Mouse (Mus musculus) forebrain, embryonic 16.5 days (tissue): Measurements from ENCODE around the gene Napa. TPM values are rescaled to one million over a fixed set of nuclear protein-coding genes. Genes with fewer than 3 reads are reported as not detected.

Experiments
- ATAC-seq: fragments of 200-750 bp; cut with Nextera tagmentation; 2 replicates; pipeline ENCODE4 v1.8.0; 2017; ENCODE audit warnings: mild to moderate bottlenecking, moderate library complexity
- H3K27ac ChIP-seq: fragments of 300-500 bp; sonication (generic); 2 replicates; pipeline ENCODE4 v1.5.1; 2014; ENCODE audit warnings: low read length, control low read depth
- H3K27me3 ChIP-seq: fragments of 300-500 bp; sonication (generic); replicated peaks from 2 replicates; pipeline ENCODE4 v1.6.1; 2014; ENCODE audit warnings: low read length; ENCODE audit not compliant: control insufficient read depth, insufficient read depth
- H3K36me3 ChIP-seq: fragments of 300-500 bp; sonication (generic); 2 replicates; pipeline ENCODE4 v1.6.1; 2014; ENCODE audit not compliant: control insufficient read depth, insufficient read depth
- H3K4me1 ChIP-seq: fragments of 300-500 bp; sonication (generic); replicated peaks from 2 replicates; pipeline ENCODE4 v1.6.1; 2014; ENCODE audit warnings: low read length; ENCODE audit not compliant: control insufficient read depth, insufficient read depth
- H3K4me2 ChIP-seq: fragments of 300-500 bp; sonication (generic); 2 replicates; pipeline ENCODE4 v1.6.1; 2014; ENCODE audit warnings: mild to moderate bottlenecking, low read length, control low read depth
- H3K4me3 ChIP-seq: fragments of 300-500 bp; sonication (generic); replicated peaks from 2 replicates; pipeline ENCODE4 v1.5.1; 2014; ENCODE audit warnings: mild to moderate bottlenecking, low read length, control low read depth
- H3K9ac ChIP-seq: fragments of 300-500 bp; sonication (generic); replicated peaks from 2 replicates; pipeline ENCODE4 v1.6.1; 2014; ENCODE audit warnings: low read depth, low read length, control low read depth
- H3K9me3 ChIP-seq: fragments of 300-500 bp; sonication (generic); 2 replicates; pipeline ENCODE4 v1.6.1; 2016; ENCODE audit warnings: low read length; ENCODE audit not compliant: control insufficient read depth
- WGBS: fragments of 180-500 bp; shearing (Covaris S2); extraction: QIAGEN DNeasy Blood & Tissue Kit; methylation state at CpG from one replicate; pipeline ENCODE4 v1.1.7; 2014; 5-methylcytosine and 5-hydroxymethylcytosine counted together
- polyA plus RNA-seq: library from polyadenylated mRNA; unstranded; fragments of >200 nt; fragmentation: Nextera tagmentation; extraction: Ambion mirVana; gene quantifications from 2 replicates; pipeline ENCODE4 v1.2.1, GENCODE M21; 2015

Gene Napa
- polyA plus RNA-seq, 1 experiment from 2014 or later = 220 TPM

GRCm38 (mm10) chr7:16104611-16105388 lies 6.5 kb downstream of the Napa start:
- H3K27me3 ChIP-seq = no peaks in the 10 kb centered on the region
- H3K27ac ChIP-seq = no peak overlapping the region
- 93% methylated on average over 7 of the region's 7 CpGs for WGBS
- peaks cover 2% of the 10 kb centered on the region for H3K36me3 ChIP-seq
- no peak overlapping the region for H3K4me2 ChIP-seq
- no peak for ATAC-seq
- H3K9ac ChIP-seq = no peak overlapping the region
- no peak overlapping the region for H3K4me3 ChIP-seq
- no peaks in the 10 kb centered on the region for H3K9me3 ChIP-seq
- peaks cover 17% of the 10 kb centered on the region for H3K4me1 ChIP-seq

- Histone ChIP-seq H3K27ac (no peak overlapping the region), H3K9ac (no peak overlapping the region), H3K4me3 (no peak overlapping the region), H3K4me2 (no peak overlapping the region), H3K9me3 (no peaks in the 10 kb centered on the region), H3K27me3 (no peaks in the 10 kb centered on the region), H3K36me3 (peaks cover 12% of the 10 kb centered on the region), H3K4me1 (peaks cover under 1% of the 10 kb centered on the region; the same call in 1 of the 2 replicates)
- 94% methylated on average over 9 of the region's 9 CpGs for WGBS
- no peak for ATAC-seq
Observed at GRCm38 (mm10) chr7:16108886-16109542, 10.8 kb downstream of the Napa start.

GRCm38 (mm10) chr7:16110158-16110557 lies 11.9 kb downstream of the Napa start:
- peaks cover 12% of the 10 kb centered on the region for H3K36me3 ChIP-seq
- no peak for ATAC-seq
- H3K4me1 ChIP-seq = no peaks in the 10 kb centered on the region
- no peaks in the 10 kb centered on the region for H3K27me3 ChIP-seq
- H3K4me3 ChIP-seq = no peak overlapping the region
- no peaks in the 10 kb centered on the region for H3K9me3 ChIP-seq
- no peak overlapping the region for H3K4me2 ChIP-seq
- no peak overlapping the region for H3K9ac ChIP-seq
- H3K27ac ChIP-seq = no peak overlapping the region
- WGBS = 95% methylated on average over 8 of the region's 8 CpGs

- Histone ChIP-seq H3K27me3 (no peaks in the 10 kb centered on the region), H3K36me3 (peaks cover 14% of the 10 kb centered on the region), H3K9ac (no peak overlapping the region), H3K4me1 (no peaks in the 10 kb centered on the region), H3K9me3 (no peaks in the 10 kb centered on the region), H3K4me2 (no peak overlapping the region), H3K27ac (no peak overlapping the region), H3K4me3 (no peak overlapping the region)
- WGBS = 88% methylated on average over 7 of the region's 7 CpGs
- no peak for ATAC-seq
Observed at GRCm38 (mm10) chr7:16111284-16112090, 13.2 kb downstream of the Napa start.

- H3K27me3 ChIP-seq = no peaks in the 10 kb centered on the region
- H3K4me1 ChIP-seq = peaks cover 9% of the 10 kb centered on the region
- no peak for ATAC-seq
- H3K9me3 ChIP-seq = no peaks in the 10 kb centered on the region
- H3K4me2 ChIP-seq = no peak overlapping the region
- H3K27ac ChIP-seq = no peak overlapping the region
- 97% methylated on average over 7 of the region's 7 CpGs for WGBS
- H3K36me3 ChIP-seq = peaks cover 16% of the 10 kb centered on the region
- no peak overlapping the region for H3K4me3 ChIP-seq
- no peak overlapping the region for H3K9ac ChIP-seq
Observed at GRCm38 (mm10) chr7:16116418-16116817, 18.2 kb downstream of the Napa start.

- Histone ChIP-seq H3K9me3 (no peaks in the 10 kb centered on the region), H3K4me3 (no peak overlapping the region), H3K27ac (no peak overlapping the region), H3K9ac (no peak overlapping the region), H3K36me3 (peaks cover 16% of the 10 kb centered on the region), H3K4me2 (no peak overlapping the region), H3K27me3 (no peaks in the 10 kb centered on the region), H3K4me1 (peaks cover 9% of the 10 kb centered on the region)
- WGBS = 75% methylated on average over 3 of the region's 3 CpGs
- no peak for ATAC-seq
Observed at GRCm38 (mm10) chr7:16117100-16117499, 18.8 kb downstream of the Napa start.

- peak; percentile 90 for ATAC-seq
- H3K36me3 ChIP-seq = peaks cover 7% of the 10 kb centered on the region; the same call in 1 of the 2 replicates
- 1% methylated on average over 33 of the region's 33 CpGs for whole genome bisulfite sequencing
- peaks cover 9% of the 10 kb centered on the region for H3K4me1 ChIP-seq
- peak within 1 kb of the TSS; percentile 68 for H3K4me3 ChIP-seq
- peak within 1 kb of the TSS; percentile 81 for H3K27ac ChIP-seq
- no peaks in the 10 kb centered on the region for H3K27me3 ChIP-seq
- H3K4me2 ChIP-seq = peak within 1 kb of the TSS; percentile 60
- H3K9me3 ChIP-seq = no peaks in the 10 kb centered on the region
- H3K9ac ChIP-seq = peak within 1 kb of the TSS; percentile 73
Observed at GRCm38 (mm10) chr7:16119569-16120261, 21.5 kb downstream of the Napa start, which contains the start of gene Kptn. Gene Kptn (plus strand): TSS chr7:16119895.

- 50% methylated on average over 9 of the region's 9 CpGs for WGBS
- Histone ChIP-seq H3K27ac (no peak overlapping the region; the same call in 1 of the 2 replicates), H3K27me3 (no peaks in the 10 kb centered on the region), H3K4me1 (peaks cover 9% of the 10 kb centered on the region), H3K4me2 (peak overlapping the region; percentile 60), H3K9me3 (no peaks in the 10 kb centered on the region), H3K4me3 (peak overlapping the region; percentile 68), H3K36me3 (peaks cover 6% of the 10 kb centered on the region; the same call in 1 of the 2 replicates), H3K9ac (peak overlapping the region; percentile 73)
- peak; percentile 16; the same call in 1 of the 2 replicates for ATAC-seq
Observed at GRCm38 (mm10) chr7:16120262-16120600, 22.0 kb downstream of the Napa start.
